14 mouse cellular contexts compared by ENCODE assay signal in genomic region chr10:111842321-111842775, GRCm38 (mm10).
DNase-seq lines count a peak whose midpoint lies in the region; ATAC-seq lines count a peak whose summit lies in the region.
"Had no signal": no experiment of that assay in that cellular context is flagged by ENCODE, and none has a peak within 500 bp of the region (broad histone marks: within the 10 kb centered on the region; RNA-seq: fewer than 3 reads in every experiment).

No protein-coding gene starts in this region.

- peak overlapping the region; percentile 38; the same call in 1 of the 2 replicates for H3K4me2 ChIP-seq in heart, embryonic 12.5 days
- H3K4me2 ChIP-seq in heart, embryonic 11.5 days, result no peak overlapping the region; the same call in 1 of the 2 replicates
- no peak overlapping the region for H3K4me2 ChIP-seq in midbrain, embryonic 14.5 days (ENCODE audit: low read length)

- no peaks in the 10 kb centered on the region for H3K36me3 ChIP-seq in heart, embryonic 12.5 days
- H3K36me3 ChIP-seq in heart, embryonic 11.5 days (ENCODE audit: control insufficient read depth, insufficient read depth, low read length), result no peaks in the 10 kb centered on the region
- no peaks in the 10 kb centered on the region for H3K36me3 ChIP-seq in midbrain, embryonic 10.5 days
- no peaks in the 10 kb centered on the region for H3K36me3 ChIP-seq in midbrain, embryonic 14.5 days (ENCODE audit: control insufficient read depth, insufficient read depth, low read length)
- no peaks in the 10 kb centered on the region for H3K36me3 ChIP-seq in embryonic facial prominence, embryonic 10.5 days (replicated peaks)

- peaks cover 6% of the 10 kb centered on the region; the same call in 1 of the 2 replicates for H3K4me1 ChIP-seq in heart, embryonic 12.5 days (replicated peaks)
- peaks cover 4% of the 10 kb centered on the region; the same call in 1 of the 2 replicates for H3K4me1 ChIP-seq in heart, embryonic 11.5 days (ENCODE audit: control insufficient read depth, insufficient read depth, low read length)
- peaks cover 18% of the 10 kb centered on the region for H3K4me1 ChIP-seq in midbrain, embryonic 10.5 days
- 0 out of 2 replicates have a peak, but pooled peaks cover 13% of the 10 kb centered on the region for H3K4me1 ChIP-seq in midbrain, embryonic 14.5 days (ENCODE audit: control insufficient read depth, insufficient read depth, low read length)
- H3K4me1 ChIP-seq in embryonic facial prominence, embryonic 10.5 days, result peaks cover 20% of the 10 kb centered on the region

- 48% methylated on average over 11 of the region's 11 CpGs for WGBS in heart, embryonic 12.5 days
- WGBS in heart, embryonic 11.5 days (ENCODE audit: insufficient replicate concordance), result 46% methylated on average over 11 of the region's 11 CpGs
- WGBS in midbrain, embryonic 10.5 days, result 46% methylated on average over 11 of the region's 11 CpGs
- WGBS in midbrain, embryonic 14.5 days, result 44% methylated on average over 11 of the region's 11 CpGs
- 16% methylated on average over 11 of the region's 11 CpGs for WGBS in embryonic facial prominence, embryonic 10.5 days

- DNase-seq in midbrain, embryonic 10.5 days (ENCODE audit: low spot score), result no peak
- DNase-seq in midbrain, embryonic 14.5 days, result no peak
- peak; percentile 58 for DNase-seq in embryonic facial prominence, embryonic 10.5 days (ENCODE audit: low spot score)
- DNase-seq in right cerebral cortex, postnatal 4 days, result no peak
- DNase-seq: adrenal gland, adult 8-10 months; gastrocnemius, postnatal 36 days; heart, postnatal 36 days; kidney, adult 8-10 months; thymus, adult 18-20 months had no signal

- no peak for ATAC-seq in heart, embryonic 12.5 days (ENCODE audit: insufficient number of reproducible peaks, low FRiP score)
- no peak for ATAC-seq in heart, embryonic 11.5 days (replicated peaks; ENCODE audit: insufficient number of reproducible peaks, low FRiP score, low TSS enrichment)
- ATAC-seq in midbrain, embryonic 14.5 days (ENCODE audit: low FRiP score, low TSS enrichment), result no peak
- 0 out of 2 replicates have a peak, but pooled peaks have one; percentile 26 for ATAC-seq in megakaryocyte-erythroid progenitor cell, adult 5-6 weeks (replicated peaks; ENCODE audit: low FRiP score, low TSS enrichment, poor library complexity, severe bottlenecking)
- ATAC-seq in inflammation-experienced regulatory T-cells, adult 6 months, result no peak

- no peaks in the 10 kb centered on the region for H3K27me3 ChIP-seq in heart, embryonic 12.5 days (replicated peaks)
- H3K27me3 ChIP-seq in heart, embryonic 11.5 days (ENCODE audit: control insufficient read depth, insufficient read depth, low read length), result no peaks in the 10 kb centered on the region
- no peaks in the 10 kb centered on the region for H3K27me3 ChIP-seq in midbrain, embryonic 10.5 days (ENCODE audit: low read depth, poor library complexity, severe bottlenecking)
- H3K27me3 ChIP-seq in midbrain, embryonic 14.5 days (ENCODE audit: control insufficient read depth, insufficient read depth, low read length), result no peaks in the 10 kb centered on the region
- H3K27me3 ChIP-seq in embryonic facial prominence, embryonic 10.5 days (replicated peaks; ENCODE audit: low read depth, poor library complexity, severe bottlenecking), result peaks cover 9% of the 10 kb centered on the region

- H3K9me3 ChIP-seq in heart, embryonic 12.5 days (replicated peaks), result no peaks in the 10 kb centered on the region
- no peaks in the 10 kb centered on the region for H3K9me3 ChIP-seq in heart, embryonic 11.5 days (replicated peaks; ENCODE audit: control insufficient read depth, low read length)
- no peaks in the 10 kb centered on the region for H3K9me3 ChIP-seq in midbrain, embryonic 10.5 days (replicated peaks)
- no peaks in the 10 kb centered on the region for H3K9me3 ChIP-seq in midbrain, embryonic 14.5 days (ENCODE audit: control insufficient read depth, low read length)
- no peaks in the 10 kb centered on the region for H3K9me3 ChIP-seq in embryonic facial prominence, embryonic 10.5 days

- H3K9ac ChIP-seq in heart, embryonic 12.5 days, result no peak overlapping the region
- no peak overlapping the region for H3K9ac ChIP-seq in heart, embryonic 11.5 days (ENCODE audit: low read depth, low read length)
- H3K9ac ChIP-seq in midbrain, embryonic 14.5 days (replicated peaks; ENCODE audit: low read length), result no peak overlapping the region
- H3K9ac ChIP-seq: liver, embryonic 14.5 days had no signal

- no peak overlapping the region for H3K4me3 ChIP-seq in heart, embryonic 12.5 days
- no peak overlapping the region for H3K4me3 ChIP-seq in heart, embryonic 11.5 days (ENCODE audit: low read depth, low read length)
- no peak overlapping the region for H3K4me3 ChIP-seq in midbrain, embryonic 10.5 days
- no peak overlapping the region for H3K4me3 ChIP-seq in midbrain, embryonic 14.5 days (replicated peaks; ENCODE audit: low read depth, low read length)
- 0 out of 2 replicates have a peak overlapping the region, but pooled peaks have one; percentile 15 for H3K4me3 ChIP-seq in embryonic facial prominence, embryonic 10.5 days

- no peak overlapping the region for H3K27ac ChIP-seq in heart, embryonic 12.5 days (ENCODE audit: poor library complexity, severe bottlenecking)
- no peak overlapping the region for H3K27ac ChIP-seq in heart, embryonic 11.5 days (ENCODE audit: low read depth, low read length)
- H3K27ac ChIP-seq in midbrain, embryonic 10.5 days (replicated peaks), result 0 out of 2 replicates have a peak overlapping the region, but pooled peaks have one; percentile 1
- H3K27ac ChIP-seq in midbrain, embryonic 14.5 days (replicated peaks; ENCODE audit: low read depth, low read length), result no peak overlapping the region
- peak overlapping the region; percentile 60 for H3K27ac ChIP-seq in embryonic facial prominence, embryonic 10.5 days (replicated peaks)
- H3K27ac ChIP-seq: liver, embryonic 14.5 days had no signal

Comparison
In these comparisons a context has a peak if more than half of its experiments do, and no peak if none do; other contexts are left out.
1. H3K27ac ChIP-seq: peak in midbrain, embryonic 10.5 days (single experiment) and embryonic facial prominence, embryonic 10.5 days (single experiment); none in heart, embryonic 12.5 days (single experiment), heart, embryonic 11.5 days (single experiment) and midbrain, embryonic 14.5 days (single experiment).